Mouse (Mus musculus) 3T3-L1 (cell line): Measurements from ENCODE around the gene Smagp.

ENCODE experiments used
- DNase-seq: peaks from one replicate; pipeline ENCODE4 v3.0.0-alpha.2; 2015; ENCODE audit warnings: low read depth, low spot score

Gene Smagp

GRCm38 (mm10) chr15:100665411-100666218 lies 28.9 kb upstream of the Smagp start:
- DNase-seq = no peak

- no peak for DNase-seq
Observed at GRCm38 (mm10) chr15:100664813-100665274, 28.1 kb upstream of the Smagp start.

- no peak for DNase-seq
Observed at GRCm38 (mm10) chr15:100660805-100661204, 24.1 kb upstream of the Smagp start.

GRCm38 (mm10) chr15:100660306-100660705 lies 23.6 kb upstream of the Smagp start:
- no peak for DNase-seq

GRCm38 (mm10) chr15:100655201-100655600 lies 18.5 kb upstream of the Smagp start:
- no peak for DNase-seq

GRCm38 (mm10) chr15:100654271-100654670 lies 17.5 kb upstream of the Smagp start:
- no peak for DNase-seq

- no peak for DNase-seq
Observed at GRCm38 (mm10) chr15:100651610-100652009, 14.9 kb upstream of the Smagp start.

GRCm38 (mm10) chr15:100650111-100650510 lies 13.4 kb upstream of the Smagp start:
- no peak for DNase-seq

GRCm38 (mm10) chr15:100646161-100646560 lies 9.4 kb upstream of the Smagp start:
- no peak for DNase-seq

- DNase-seq = no peak
Observed at GRCm38 (mm10) chr15:100642451-100642850, 5.7 kb upstream of the Smagp start.

GRCm38 (mm10) chr15:100641226-100641810 lies 4.6 kb upstream of the Smagp start:
- DNase-seq = no peak

- DNase-seq = no peak
Observed at GRCm38 (mm10) chr15:100639972-100640750, 3.4 kb upstream of the Smagp start.

GRCm38 (mm10) chr15:100637661-100638060 lies 921 bp upstream of the Smagp start:
- DNase-seq = no peak

- no peak for DNase-seq
Observed at GRCm38 (mm10) chr15:100635851-100636645, 692 bp downstream of the Smagp start.

GRCm38 (mm10) chr15:100635239-100635638 lies 1.5 kb downstream of the Smagp start:
- no peak for DNase-seq

- no peak for DNase-seq
Observed at GRCm38 (mm10) chr15:100633341-100633740, 3.4 kb downstream of the Smagp start.

GRCm38 (mm10) chr15:100632323-100632722 lies 4.4 kb downstream of the Smagp start:
- no peak for DNase-seq

- no peak for DNase-seq
Observed at GRCm38 (mm10) chr15:100631454-100632170, 5.1 kb downstream of the Smagp start.

- no peak for DNase-seq
Observed at GRCm38 (mm10) chr15:100630126-100630525, 6.6 kb downstream of the Smagp start.

GRCm38 (mm10) chr15:100628797-100629196 lies 7.9 kb downstream of the Smagp start:
- DNase-seq = no peak
